Mouse (Mus musculus) intestine, embryonic 15.5 days (tissue): ENCODE measurements at regions not wholly inside any gene's neighbourhood (a gene's known extent, or its start where the extent isn't known, plus 50 kb on each side); places are given as distances from the start of the nearest gene placed in this dataset.

ENCODE experiments used
- ATAC-seq: fragments of 200-750 bp; cut with Nextera tagmentation; 2 replicates; pipeline ENCODE4 v1.8.0; 2017; ENCODE audit warnings: moderate TSS enrichment, moderate library complexity
- H3K27ac ChIP-seq: fragments of 300-500 bp; sonication (generic); 2 replicates; pipeline ENCODE4 v1.5.1; 2015; ENCODE audit warnings: mild to moderate bottlenecking, inconsistent platforms
- H3K27me3 ChIP-seq: fragments of 300-500 bp; sonication (generic); replicated peaks from 2 replicates; pipeline ENCODE4 v1.6.1; 2015; ENCODE audit warnings: inconsistent platforms
- H3K36me3 ChIP-seq: fragments of 300-500 bp; sonication (generic); 2 replicates; pipeline ENCODE4 v1.6.1; 2015; ENCODE audit warnings: inconsistent platforms
- H3K4me1 ChIP-seq: fragments of 300-500 bp; sonication (generic); replicated peaks from 2 replicates; pipeline ENCODE4 v1.6.1; 2015; ENCODE audit warnings: inconsistent platforms
- H3K4me2 ChIP-seq: fragments of 300-500 bp; sonication (generic); replicated peaks from 2 replicates; pipeline ENCODE4 v1.6.1; 2015; ENCODE audit warnings: mild to moderate bottlenecking, inconsistent platforms
- H3K4me3 ChIP-seq: fragments of 300-500 bp; sonication (generic); replicated peaks from 2 replicates; pipeline ENCODE4 v1.5.1; 2015; ENCODE audit warnings: inconsistent platforms
- H3K9ac ChIP-seq: fragments of 300-500 bp; sonication (generic); 2 replicates; pipeline ENCODE4 v1.6.1; 2015; ENCODE audit warnings: inconsistent platforms
- H3K9me3 ChIP-seq: fragments of 300-500 bp; sonication (generic); 2 replicates; pipeline ENCODE4 v1.6.1; 2016; ENCODE audit warnings: inconsistent platforms
- WGBS: fragments of 180-500 bp; shearing (Covaris S2); methylation state at CpG from one replicate; pipeline ENCODE4 v1.1.7; 2015; 5-methylcytosine and 5-hydroxymethylcytosine counted together

DNA sequence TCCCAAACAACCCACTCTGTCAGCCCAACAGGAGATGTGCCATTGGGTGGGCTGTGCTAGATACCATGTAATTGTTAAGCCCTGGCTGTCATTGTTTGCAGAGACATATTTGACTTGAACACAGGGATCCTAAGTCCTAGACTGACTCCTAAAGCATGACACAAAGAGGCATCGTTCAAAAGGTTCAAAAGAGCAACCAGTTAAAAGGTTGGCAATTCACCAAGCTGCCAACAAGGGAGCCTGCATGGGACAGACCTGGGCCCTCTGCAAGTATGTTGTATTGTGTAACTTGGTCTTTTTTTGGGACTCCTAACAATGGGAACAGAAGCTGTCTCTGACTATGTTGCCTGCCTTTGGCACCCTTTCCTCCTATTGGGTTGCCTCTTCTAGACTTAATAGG lies 139.4 kb upstream of the Klf3 start:
- Histone ChIP-seq H3K9me3 (no peaks in the 10 kb centered on the region), H3K4me2 (no peak overlapping the region), H3K4me3 (no peak overlapping the region), H3K27ac (no peak overlapping the region), H3K36me3 (no peaks in the 10 kb centered on the region), H3K9ac (no peak overlapping the region), H3K4me1 (no peaks in the 10 kb centered on the region), H3K27me3 (no peaks in the 10 kb centered on the region)
- WGBS, result 82% methylated on average over 1 of the region's 1 CpGs
- ATAC-seq, result no peak

DNA sequence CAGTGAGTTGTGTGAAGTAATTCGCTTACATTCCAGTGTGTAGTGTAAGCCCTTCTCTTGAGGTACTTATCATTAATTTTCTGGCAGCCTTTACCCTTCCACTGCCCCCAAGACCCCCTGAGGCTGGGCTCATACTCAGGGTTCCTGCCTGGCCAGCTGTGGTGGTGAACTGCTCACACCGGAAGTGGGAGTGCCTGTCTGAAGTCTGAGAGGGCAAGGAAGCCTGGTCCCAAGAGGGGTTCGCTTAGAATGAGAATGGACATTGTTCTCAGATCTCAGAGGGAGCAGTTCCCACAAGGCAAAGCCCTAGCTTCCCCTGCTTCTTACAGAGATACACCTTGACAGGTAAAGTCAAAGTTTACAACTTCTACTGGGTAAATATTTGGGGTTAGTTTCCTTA lies 138.1 kb upstream of the Klf3 start:
- no peak overlapping the region for H3K27ac ChIP-seq
- H3K9ac ChIP-seq, result no peak overlapping the region
- no peaks in the 10 kb centered on the region for H3K9me3 ChIP-seq
- H3K27me3 ChIP-seq, result no peaks in the 10 kb centered on the region
- no peaks in the 10 kb centered on the region for H3K36me3 ChIP-seq
- H3K4me2 ChIP-seq, result no peak overlapping the region
- 67% methylated on average over 3 of the region's 3 CpGs for WGBS
- H3K4me1 ChIP-seq, result no peaks in the 10 kb centered on the region
- no peak for ATAC-seq
- no peak overlapping the region for H3K4me3 ChIP-seq

DNA sequence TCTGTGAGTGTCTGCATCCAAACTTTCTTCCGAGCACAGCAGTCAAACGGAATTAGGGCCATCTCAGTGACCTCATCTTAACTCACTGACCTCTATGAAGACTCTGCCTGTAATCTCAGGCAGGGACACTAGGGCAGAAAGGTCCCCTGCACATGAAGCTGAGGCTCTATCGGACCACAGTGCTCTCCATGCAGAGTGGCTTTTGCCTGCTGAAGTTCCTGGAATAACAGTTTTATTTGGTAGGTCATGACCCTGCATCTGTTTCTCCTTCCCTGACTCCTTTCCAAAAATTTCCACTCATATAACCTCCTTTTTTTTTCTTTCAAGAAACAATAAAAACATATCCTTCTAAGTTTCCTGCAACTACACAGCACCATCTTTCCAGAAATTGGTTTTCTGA lies 136.9 kb upstream of the Klf3 start:
- H3K27ac ChIP-seq, result no peak overlapping the region
- H3K4me2 ChIP-seq, result no peak overlapping the region
- no peaks in the 10 kb centered on the region for H3K9me3 ChIP-seq
- H3K36me3 ChIP-seq, result no peaks in the 10 kb centered on the region
- H3K4me1 ChIP-seq, result no peaks in the 10 kb centered on the region
- WGBS, result 57% methylated on average over 3 of the region's 3 CpGs
- no peak for ATAC-seq
- no peaks in the 10 kb centered on the region for H3K27me3 ChIP-seq
- no peak overlapping the region for H3K4me3 ChIP-seq
- no peak overlapping the region for H3K9ac ChIP-seq

DNA sequence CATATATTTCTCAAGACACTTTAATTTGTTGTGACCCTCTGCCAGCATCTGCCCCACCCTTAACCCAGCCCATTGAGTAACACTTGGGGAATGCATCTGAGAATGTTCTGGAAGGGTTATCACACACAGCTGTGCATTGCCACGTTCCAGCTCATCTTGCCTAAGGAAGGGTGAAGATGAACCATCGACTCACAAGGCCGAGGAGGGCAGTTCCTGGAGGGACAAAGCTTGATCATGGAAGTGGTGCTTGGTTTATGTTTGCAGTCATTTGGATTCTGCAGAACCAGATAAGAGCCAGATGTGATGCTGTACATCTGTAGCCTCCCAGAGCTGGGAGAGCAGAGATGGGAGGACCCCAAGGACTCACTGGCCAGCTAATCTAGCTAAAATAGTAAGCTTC lies 136.1 kb upstream of the Klf3 start:
- Histone ChIP-seq H3K9me3 (no peaks in the 10 kb centered on the region), H3K4me2 (no peak overlapping the region), H3K27me3 (no peaks in the 10 kb centered on the region), H3K36me3 (no peaks in the 10 kb centered on the region), H3K9ac (no peak overlapping the region), H3K4me3 (no peak overlapping the region), H3K27ac (no peak overlapping the region), H3K4me1 (no peaks in the 10 kb centered on the region)
- WGBS, result 58% methylated on average over 3 of the region's 3 CpGs
- ATAC-seq, result peak; percentile 23; the same call in 1 of the 2 replicates

DNA sequence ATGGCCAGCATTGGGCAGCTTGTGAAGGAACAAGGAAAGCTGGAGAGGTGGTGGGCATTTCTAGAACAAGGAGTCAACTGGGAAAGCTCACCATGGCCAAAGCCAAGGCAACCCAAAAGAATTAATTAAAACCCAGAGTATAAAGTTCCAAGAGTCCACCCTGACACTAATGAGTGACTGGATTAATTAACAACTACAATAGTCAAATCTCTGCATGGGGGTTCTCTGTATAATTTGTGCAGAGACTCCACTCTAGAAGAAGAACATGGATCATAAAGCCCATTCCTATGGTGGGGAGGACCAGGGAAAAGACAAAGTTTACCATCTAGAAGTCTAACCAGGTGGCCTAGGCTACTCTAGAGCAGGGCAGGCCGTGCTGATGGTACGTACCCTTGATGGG lies 129.3 kb upstream of the Klf3 start:
- Histone ChIP-seq H3K4me1 (no peaks in the 10 kb centered on the region), H3K27ac (no peak overlapping the region), H3K9ac (no peak overlapping the region), H3K9me3 (no peaks in the 10 kb centered on the region), H3K4me2 (no peak overlapping the region), H3K27me3 (no peaks in the 10 kb centered on the region), H3K36me3 (no peaks in the 10 kb centered on the region), H3K4me3 (no peak overlapping the region)
- WGBS, result 94% methylated on average over 2 of the region's 2 CpGs
- ATAC-seq, result no peak

- ATAC-seq, result no peak
- 89% methylated on average over 17 of the region's 17 CpGs for WGBS
- no peak overlapping the region for H3K4me2 ChIP-seq
These were observed 126.8 kb upstream of the Klf3 start for GRCm38 (mm10) chr5:64676214-64676945.

DNA sequence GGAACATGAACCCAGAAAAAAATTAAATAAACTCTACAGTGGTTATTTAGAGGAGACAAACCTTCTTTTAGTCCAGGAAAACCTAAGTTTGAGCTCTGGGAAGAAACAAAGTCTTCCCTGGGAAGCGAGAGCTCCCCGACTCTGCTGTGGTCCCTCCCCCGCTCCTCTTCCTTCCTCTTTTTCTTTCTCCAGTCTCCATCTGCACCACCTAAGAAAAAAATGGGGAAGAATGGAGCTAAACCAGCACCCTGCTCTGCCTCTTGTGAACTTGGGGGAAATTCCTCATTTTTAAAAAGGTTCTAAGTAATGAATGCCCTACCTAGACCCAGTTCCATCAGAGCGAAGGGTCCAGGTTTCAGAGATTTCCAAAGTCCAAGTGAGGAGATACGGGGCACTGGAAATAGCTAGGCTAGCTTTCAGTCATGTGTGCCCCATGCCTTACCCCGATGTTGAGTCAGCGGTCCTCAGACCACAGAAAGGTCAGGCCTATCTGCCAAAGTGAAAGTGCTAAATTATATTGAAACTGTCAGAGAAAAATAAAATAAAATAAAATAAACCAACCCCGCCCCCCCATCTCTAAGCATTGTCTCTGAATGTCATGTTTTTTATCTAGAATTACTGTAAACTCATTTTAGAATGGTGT lies 126.1 kb upstream of the Klf3 start:
- Histone ChIP-seq H3K4me3 (no peak overlapping the region), H3K4me2 (no peak overlapping the region), H3K9me3 (no peaks in the 10 kb centered on the region), H3K9ac (no peak overlapping the region), H3K27ac (no peak overlapping the region), H3K4me1 (no peaks in the 10 kb centered on the region; the same call in 1 of the 2 replicates), H3K27me3 (no peaks in the 10 kb centered on the region), H3K36me3 (no peaks in the 10 kb centered on the region)
- ATAC-seq, result no peak
- WGBS, result 90% methylated on average over 8 of the region's 8 CpGs

More at GRCm38 (mm10) chr5:64676214-64676945, 126.8 kb upstream of the Klf3 start:
- Histone ChIP-seq H3K27ac (no peak overlapping the region), H3K36me3 (no peaks in the 10 kb centered on the region), H3K9me3 (no peaks in the 10 kb centered on the region), H3K4me3 (no peak overlapping the region), H3K4me1 (no peaks in the 10 kb centered on the region), H3K9ac (no peak overlapping the region), H3K27me3 (no peaks in the 10 kb centered on the region)

DNA sequence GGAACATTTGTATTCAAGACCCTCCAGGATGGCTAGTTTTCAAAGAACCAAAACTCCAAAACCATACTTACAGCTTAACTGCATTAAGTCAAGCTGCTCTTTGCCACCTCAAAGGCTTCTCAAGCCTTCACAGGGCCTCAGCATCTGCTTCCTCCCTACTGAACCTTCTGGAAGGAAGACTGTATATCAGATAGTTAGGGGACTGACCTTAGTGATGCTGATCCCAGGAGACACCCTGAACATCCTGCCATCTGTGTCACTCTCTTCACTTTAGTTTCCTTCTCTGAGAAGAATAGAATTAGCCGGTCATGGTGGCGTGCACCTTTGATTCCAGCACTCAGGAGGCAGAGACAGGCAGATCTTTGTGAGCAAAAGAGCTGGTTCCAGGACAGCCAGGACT lies 124.5 kb upstream of the Klf3 start:
- no peak for ATAC-seq
- Histone ChIP-seq H3K27ac (no peak overlapping the region), H3K4me1 (peaks cover 7% of the 10 kb centered on the region; the same call in 1 of the 2 replicates), H3K27me3 (no peaks in the 10 kb centered on the region), H3K4me3 (no peak overlapping the region), H3K4me2 (no peak overlapping the region), H3K9ac (no peak overlapping the region), H3K36me3 (no peaks in the 10 kb centered on the region), H3K9me3 (no peaks in the 10 kb centered on the region)
- 96% methylated on average over 2 of the region's 2 CpGs for WGBS

- no peaks in the 10 kb centered on the region for H3K9me3 ChIP-seq
- H3K4me2 ChIP-seq, result no peak overlapping the region
- no peaks in the 10 kb centered on the region for H3K27me3 ChIP-seq
- H3K4me1 ChIP-seq, result peaks cover 7% of the 10 kb centered on the region; the same call in 1 of the 2 replicates
- H3K36me3 ChIP-seq, result no peaks in the 10 kb centered on the region
- 68% methylated on average over 18 of the region's 18 CpGs for WGBS
- no peak overlapping the region for H3K27ac ChIP-seq
- ATAC-seq, result no peak
- H3K4me3 ChIP-seq, result no peak overlapping the region
- H3K9ac ChIP-seq, result no peak overlapping the region
These were observed 123.1 kb upstream of the Klf3 start for GRCm38 (mm10) chr5:64679996-64680625.

DNA sequence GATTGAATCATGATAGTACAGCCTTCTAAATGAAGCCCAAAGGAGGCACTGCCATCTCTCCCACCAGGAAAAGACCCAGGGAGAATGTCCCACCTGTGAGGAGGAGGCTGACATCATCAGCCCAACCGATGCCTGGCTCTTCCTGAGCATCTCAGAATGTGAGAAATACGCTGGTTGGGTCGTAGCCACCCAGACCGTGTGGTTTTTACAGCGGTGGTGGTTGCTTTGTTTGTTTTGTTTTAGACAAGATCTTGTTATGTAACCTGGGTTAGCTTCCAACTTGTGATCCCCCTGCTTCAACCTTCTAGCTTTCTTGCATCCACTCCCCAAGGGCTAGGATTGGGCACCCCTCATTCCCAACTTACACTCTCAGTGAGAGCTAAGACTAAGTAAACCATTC lies 122.0 kb upstream of the Klf3 start:
- Histone ChIP-seq H3K4me2 (no peak overlapping the region), H3K4me1 (peaks cover 7% of the 10 kb centered on the region; the same call in 1 of the 2 replicates), H3K4me3 (no peak overlapping the region), H3K27ac (no peak overlapping the region), H3K9ac (no peak overlapping the region), H3K27me3 (no peaks in the 10 kb centered on the region), H3K36me3 (no peaks in the 10 kb centered on the region), H3K9me3 (no peaks in the 10 kb centered on the region)
- no peak for ATAC-seq
- 84% methylated on average over 5 of the region's 5 CpGs for WGBS

- peaks cover 7% of the 10 kb centered on the region; the same call in 1 of the 2 replicates for H3K4me1 ChIP-seq
- WGBS, result 74% methylated on average over 7 of the region's 7 CpGs
- H3K9ac ChIP-seq, result no peak overlapping the region
- no peak overlapping the region for H3K4me2 ChIP-seq
- H3K27me3 ChIP-seq, result no peaks in the 10 kb centered on the region
- H3K4me3 ChIP-seq, result no peak overlapping the region
- H3K27ac ChIP-seq, result no peak overlapping the region
- no peaks in the 10 kb centered on the region for H3K9me3 ChIP-seq
- no peak for ATAC-seq
- H3K36me3 ChIP-seq, result no peaks in the 10 kb centered on the region
These were observed 120.8 kb upstream of the Klf3 start for GRCm38 (mm10) chr5:64682326-64682845.

- 92% methylated on average over 4 of the region's 4 CpGs for WGBS
These were observed 119.8 kb upstream of the Klf3 start for GRCm38 (mm10) chr5:64683419-64683818.

More at GRCm38 (mm10) chr5:64683419-64683818, 119.8 kb upstream of the Klf3 start:
- peaks cover 7% of the 10 kb centered on the region; the same call in 1 of the 2 replicates for H3K4me1 ChIP-seq
- no peak overlapping the region for H3K4me3 ChIP-seq
- no peaks in the 10 kb centered on the region for H3K36me3 ChIP-seq
- no peak for ATAC-seq
- H3K9ac ChIP-seq, result no peak overlapping the region
- H3K4me2 ChIP-seq, result no peak overlapping the region
- no peaks in the 10 kb centered on the region for H3K27me3 ChIP-seq
- no peak overlapping the region for H3K27ac ChIP-seq
- H3K9me3 ChIP-seq, result no peaks in the 10 kb centered on the region
